Mouse (Mus musculus): ENCODE measurements around the gene Tomm40l. TPM values are rescaled to one million over a fixed set of nuclear protein-coding genes. Genes with fewer than 3 reads are reported as not detected.

Gene Tomm40l
- polyA plus RNA-seq, 2 experiments, result 11.0 to 17.5 TPM

DNA sequence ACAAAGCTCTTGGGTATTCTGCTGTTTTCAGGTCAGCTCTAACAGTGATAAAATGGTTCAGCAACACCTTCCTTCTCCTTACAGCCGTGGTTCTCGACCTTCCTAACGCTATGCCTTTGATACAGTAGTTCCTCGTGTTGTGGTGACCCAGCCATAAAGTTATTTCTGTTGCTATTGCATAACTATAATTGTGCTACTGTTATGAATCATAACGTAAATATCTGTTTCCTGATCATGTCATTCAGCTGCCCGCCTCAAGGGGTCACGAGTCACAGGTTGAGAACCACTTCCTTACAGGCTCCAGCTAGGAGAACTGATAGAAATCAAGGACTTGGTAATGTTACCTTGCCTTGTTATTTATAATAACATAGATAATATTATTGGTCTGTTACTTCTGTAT, 38.0 kb downstream of the Tomm40l start:
- TF ChIP-seq CTCF (IDR thresholded peaks at IDR 0.05; ENCODE audit: low read depth) (peak; percentile 41; the same call in 1 of the 2 replicates), EP300 (IDR thresholded peaks at IDR 0.05; ENCODE audit: low read depth) (no peak)
- Histone ChIP-seq H3K27ac (no peak overlapping the region), H3K9ac (replicated peaks) (no peak overlapping the region), H3K4me2 (ENCODE audit: low read depth) (no peak overlapping the region), H3K36me3 (replicated peaks; ENCODE audit: control insufficient read depth, insufficient read depth, low read depth) (no peaks in the 10 kb centered on the region), H3K27me3 (ENCODE audit: control insufficient read depth, insufficient read depth, low read length) (no peaks in the 10 kb centered on the region), H3K9me3 (ENCODE audit: control insufficient read depth, low read length) (no peaks in the 10 kb centered on the region), H3K4me3 (ENCODE audit: insufficient read depth in 1 of 2, low read depth in 2 of 2, low read length in 2 of 2) (no peak overlapping the region), H3K4me1 (replicated peaks; ENCODE audit: control insufficient read depth in 2 of 2, insufficient read depth in 2 of 2, low read length in 1 of 2) (peaks cover 0 to 8% of the 10 kb centered on the region in 2 experiments; a peak in 2 of 4 replicates)
- ATAC-seq (ENCODE audit: insufficient read depth) (no peak), DNase-seq (ENCODE audit: low read depth in 3 of 3, low spot score in 3 of 3) (peak in 1 of 3 experiments; percentile 14)
- WGBS (ENCODE audit: insufficient replicate concordance), result 10% methylated on average over 7 of the region's 7 CpGs

DNA sequence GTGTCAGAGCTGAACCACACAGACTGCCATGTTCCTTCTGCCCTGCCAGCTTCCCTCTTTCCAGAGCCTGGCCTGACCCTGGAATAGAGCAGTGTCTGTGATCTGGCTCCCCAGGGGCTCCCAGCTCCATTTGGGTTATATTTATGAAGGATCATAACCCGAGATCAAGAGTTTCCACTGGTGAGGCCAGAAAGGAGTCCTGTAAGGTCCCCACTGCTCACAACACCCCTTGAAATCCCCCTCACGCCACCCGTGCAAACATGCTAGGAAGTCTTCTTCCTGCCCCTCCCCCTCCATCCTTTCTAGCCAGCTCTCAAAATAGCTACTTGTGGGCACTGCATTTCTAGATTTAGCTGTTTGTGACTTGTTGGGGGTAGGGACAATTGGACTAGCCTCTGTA, 38.7 kb downstream of the Tomm40l start:
- WGBS (ENCODE audit: insufficient replicate concordance), result 28% methylated on average over 3 of the region's 3 CpGs
- Histone ChIP-seq H3K9me3 (ENCODE audit: control insufficient read depth, low read length) (no peaks in the 10 kb centered on the region), H3K27me3 (ENCODE audit: control insufficient read depth, insufficient read depth, low read length) (no peaks in the 10 kb centered on the region), H3K4me2 (ENCODE audit: low read depth) (no peak overlapping the region), H3K4me3 (ENCODE audit: insufficient read depth in 1 of 2, low read depth in 2 of 2, low read length in 2 of 2) (no peak overlapping the region), H3K36me3 (replicated peaks; ENCODE audit: control insufficient read depth, insufficient read depth, low read depth) (no peaks in the 10 kb centered on the region), H3K4me1 (replicated peaks; ENCODE audit: control insufficient read depth in 2 of 2, insufficient read depth in 2 of 2, low read length in 1 of 2) (peaks cover 0 to 6% of the 10 kb centered on the region in 2 experiments; a peak in 2 of 4 replicates), H3K9ac (replicated peaks) (no peak overlapping the region), H3K27ac (no peak overlapping the region)
- no peak for ATAC-seq (ENCODE audit: insufficient read depth)
- no peak for DNase-seq (ENCODE audit: low read depth in 3 of 3, low spot score in 3 of 3)
- TF ChIP-seq CTCF (IDR thresholded peaks at IDR 0.05; ENCODE audit: low read depth), result no peak
- TF ChIP-seq EP300 (IDR thresholded peaks at IDR 0.05; ENCODE audit: low read depth), result no peak

DNA sequence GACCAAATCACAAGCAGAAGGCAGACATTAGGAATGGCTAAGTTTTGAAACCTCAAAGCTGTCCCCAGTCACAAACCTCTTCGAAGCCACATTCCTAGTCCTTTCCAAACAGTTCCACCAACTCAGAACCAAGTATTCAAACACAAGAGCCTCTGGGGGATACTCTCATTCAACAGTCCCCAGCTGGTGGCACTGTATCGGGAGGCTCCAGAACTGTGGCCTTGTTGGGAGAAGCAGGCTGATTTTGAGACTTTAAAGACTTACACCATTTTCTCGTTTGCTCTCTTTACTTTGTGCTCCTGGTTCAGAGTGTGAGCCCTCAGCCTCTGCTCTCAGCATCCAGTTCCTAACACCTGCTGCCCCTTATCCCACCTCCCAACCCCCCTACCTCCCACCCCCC, 39.3 kb downstream of the Tomm40l start:
- H3K36me3 ChIP-seq (replicated peaks; ENCODE audit: control insufficient read depth, insufficient read depth, low read depth), result no peaks in the 10 kb centered on the region
- H3K9ac ChIP-seq (replicated peaks), result no peak overlapping the region
- ATAC-seq (ENCODE audit: insufficient read depth) (no peak), DNase-seq (ENCODE audit: low read depth in 3 of 3, low spot score in 3 of 3) (no peak)
- TF ChIP-seq CTCF (IDR thresholded peaks at IDR 0.05; ENCODE audit: low read depth) (no peak), EP300 (IDR thresholded peaks at IDR 0.05; ENCODE audit: low read depth) (no peak)
- H3K4me1 ChIP-seq (replicated peaks; ENCODE audit: control insufficient read depth in 2 of 2, insufficient read depth in 2 of 2, low read length in 1 of 2), result peaks cover 0 to 6% of the 10 kb centered on the region in 2 experiments; a peak in 2 of 4 replicates
- no peak overlapping the region for H3K4me2 ChIP-seq (ENCODE audit: low read depth)
- no peaks in the 10 kb centered on the region for H3K27me3 ChIP-seq (ENCODE audit: control insufficient read depth, insufficient read depth, low read length)
- H3K27ac ChIP-seq, result no peak overlapping the region
- no peak overlapping the region for H3K4me3 ChIP-seq (ENCODE audit: insufficient read depth in 1 of 2, low read depth in 2 of 2, low read length in 2 of 2)
- 69% methylated on average over 3 of the region's 3 CpGs for WGBS (ENCODE audit: insufficient replicate concordance)
- H3K9me3 ChIP-seq (ENCODE audit: control insufficient read depth, low read length), result no peaks in the 10 kb centered on the region

DNA sequence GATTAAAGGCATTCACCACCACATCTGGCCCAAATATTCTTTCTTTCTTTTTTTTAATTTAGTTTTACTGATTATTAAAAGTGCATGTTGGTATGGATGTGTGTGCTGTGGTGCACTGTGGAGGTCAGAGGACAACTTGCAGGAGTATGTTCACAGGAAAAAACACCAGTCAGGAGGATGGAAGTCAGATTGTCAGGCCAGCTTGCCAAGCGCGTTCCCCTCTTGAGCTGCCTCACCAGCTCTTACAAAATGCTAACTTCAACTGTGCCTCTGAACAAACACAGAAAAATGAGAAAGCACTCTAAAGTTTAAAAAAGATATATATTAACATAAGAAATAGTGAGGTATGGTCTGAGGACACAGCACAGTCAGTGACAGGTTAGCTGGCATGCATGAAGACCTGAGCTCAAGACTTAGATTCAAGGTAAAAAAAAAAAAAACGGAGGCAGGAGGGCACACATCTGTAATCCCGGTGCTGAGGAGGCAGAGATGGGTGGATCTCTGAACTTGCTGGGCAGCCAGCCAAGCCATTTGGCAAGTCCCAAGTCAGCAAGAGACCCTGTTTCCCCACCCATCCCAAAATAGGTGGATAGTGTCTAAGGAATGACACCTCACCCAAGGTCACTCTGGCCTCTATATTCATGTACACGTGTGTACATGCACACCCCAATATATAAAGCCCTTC, 42.7 kb downstream of the Tomm40l start:
- H3K27me3 ChIP-seq (ENCODE audit: control insufficient read depth, insufficient read depth, low read length), result no peaks in the 10 kb centered on the region
- no peak overlapping the region for H3K27ac ChIP-seq
- peaks cover 0 to 6% of the 10 kb centered on the region in 2 experiments; a peak in 2 of 4 replicates for H3K4me1 ChIP-seq (replicated peaks; ENCODE audit: control insufficient read depth in 2 of 2, insufficient read depth in 2 of 2, low read length in 1 of 2)
- H3K4me2 ChIP-seq (ENCODE audit: low read depth), result no peak overlapping the region
- no peaks in the 10 kb centered on the region for H3K36me3 ChIP-seq (replicated peaks; ENCODE audit: control insufficient read depth, insufficient read depth, low read depth)
- ATAC-seq (ENCODE audit: insufficient read depth), result no peak
- no peaks in the 10 kb centered on the region for H3K9me3 ChIP-seq (ENCODE audit: control insufficient read depth, low read length)
- no peak for DNase-seq (ENCODE audit: low read depth in 3 of 3, low spot score in 3 of 3)
- TF ChIP-seq CTCF (IDR thresholded peaks at IDR 0.05; ENCODE audit: low read depth), result no peak
- no peak for TF ChIP-seq EP300 (IDR thresholded peaks at IDR 0.05; ENCODE audit: low read depth)
- 64% methylated on average over 5 of the region's 5 CpGs for WGBS (ENCODE audit: insufficient replicate concordance)
- no peak overlapping the region for H3K4me3 ChIP-seq (ENCODE audit: insufficient read depth in 1 of 2, low read depth in 2 of 2, low read length in 2 of 2)
- H3K9ac ChIP-seq (replicated peaks), result no peak overlapping the region

DNA sequence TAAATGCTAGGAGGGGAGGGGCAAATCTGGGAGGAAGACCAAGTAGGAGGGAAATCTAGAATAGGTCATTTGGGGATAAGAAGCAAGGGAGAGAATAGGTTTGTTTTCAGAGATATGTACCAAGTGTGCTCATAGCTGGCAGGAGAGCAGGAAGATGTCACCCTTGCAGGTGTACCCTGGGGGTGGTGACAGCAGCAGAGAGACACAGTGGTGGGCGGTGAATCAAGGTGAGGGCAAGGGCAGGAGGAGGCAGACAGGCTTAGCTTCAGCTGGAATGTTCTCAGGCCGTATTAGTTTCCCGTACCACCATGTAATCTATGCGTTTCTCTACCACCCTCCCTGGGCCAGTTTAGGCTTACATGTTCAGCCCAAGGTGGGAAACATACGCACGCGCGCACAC, 49.5 kb downstream of the Tomm40l start:
- no peaks in the 10 kb centered on the region for H3K27me3 ChIP-seq (ENCODE audit: control insufficient read depth, insufficient read depth, low read length)
- no peaks in the 10 kb centered on the region for H3K9me3 ChIP-seq (ENCODE audit: control insufficient read depth, low read length)
- WGBS (ENCODE audit: insufficient replicate concordance), result 85% methylated on average over 8 of the region's 8 CpGs
- H3K27ac ChIP-seq, result no peak overlapping the region
- ATAC-seq (ENCODE audit: insufficient read depth), result no peak
- H3K36me3 ChIP-seq (replicated peaks; ENCODE audit: control insufficient read depth, insufficient read depth, low read depth), result no peaks in the 10 kb centered on the region
- H3K4me3 ChIP-seq (ENCODE audit: insufficient read depth in 1 of 2, low read depth in 2 of 2, low read length in 2 of 2), result no peak overlapping the region
- no peak overlapping the region for H3K9ac ChIP-seq (replicated peaks)
- TF ChIP-seq CTCF (IDR thresholded peaks at IDR 0.05; ENCODE audit: low read depth) (no peak), EP300 (IDR thresholded peaks at IDR 0.05; ENCODE audit: low read depth) (no peak)
- no peak overlapping the region for H3K4me2 ChIP-seq (ENCODE audit: low read depth)
- DNase-seq (ENCODE audit: low read depth in 3 of 3, low spot score in 3 of 3), result no peak
- no peaks in the 10 kb centered on the region for H3K4me1 ChIP-seq (replicated peaks; ENCODE audit: control insufficient read depth in 2 of 2, insufficient read depth in 2 of 2, low read length in 1 of 2)
